Mouse (Mus musculus): ENCODE data around the gene Mfap5.

- TF ChIP-seq CTCF (IDR thresholded peaks at IDR 0.05; ENCODE audit: low read depth, low read length) (no peak), POLR2A (IDR thresholded peaks at IDR 0.05; ENCODE audit: insufficient read depth, low read length) (no peak)
Measured at GRCm38 (mm10) chr6:122490929-122491512, 14.6 kb upstream of the Mfap5 start.
